Mouse (Mus musculus): ENCODE results near the gene Mgat5.

Mgat5 gene

DNA sequence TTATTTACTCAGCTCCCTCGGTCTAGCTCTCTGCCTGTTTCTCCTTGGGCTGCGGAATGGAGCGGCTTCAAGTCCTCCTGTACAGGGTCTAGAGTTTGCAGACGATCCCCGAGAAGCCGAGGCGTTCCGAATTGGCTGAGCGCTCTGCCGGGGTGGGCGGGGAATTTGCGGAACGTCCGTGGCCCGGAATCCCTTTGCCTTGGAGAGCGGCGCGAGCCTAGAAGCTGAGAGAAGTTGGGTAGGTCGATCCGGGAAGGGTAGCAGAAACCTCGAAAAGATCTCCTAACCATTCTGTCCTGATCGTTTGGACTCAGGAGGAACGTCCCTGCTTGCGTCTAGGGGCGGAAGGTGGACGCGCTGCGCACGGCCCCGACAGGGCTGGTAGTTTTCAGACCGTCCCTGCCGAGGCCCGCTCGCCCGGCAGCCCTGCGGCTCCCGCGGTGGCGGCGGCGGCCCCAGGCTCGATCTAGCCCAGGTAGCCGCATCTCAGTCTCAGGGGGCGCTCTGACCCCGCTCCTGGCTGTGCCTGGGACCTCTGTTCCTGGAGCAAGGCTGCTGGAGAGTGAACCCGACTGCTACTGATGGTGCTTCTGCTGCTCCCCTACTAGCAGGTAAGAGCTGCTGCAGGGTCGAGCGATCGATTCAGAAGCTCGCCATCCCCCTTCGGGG, at the start of gene Mgat5:
Gene Mgat5, plus strand, starts transcription at position 199 of the 669 bp plus-strand sequence.
- peak; percentile 83 for DNase-seq

DNA sequence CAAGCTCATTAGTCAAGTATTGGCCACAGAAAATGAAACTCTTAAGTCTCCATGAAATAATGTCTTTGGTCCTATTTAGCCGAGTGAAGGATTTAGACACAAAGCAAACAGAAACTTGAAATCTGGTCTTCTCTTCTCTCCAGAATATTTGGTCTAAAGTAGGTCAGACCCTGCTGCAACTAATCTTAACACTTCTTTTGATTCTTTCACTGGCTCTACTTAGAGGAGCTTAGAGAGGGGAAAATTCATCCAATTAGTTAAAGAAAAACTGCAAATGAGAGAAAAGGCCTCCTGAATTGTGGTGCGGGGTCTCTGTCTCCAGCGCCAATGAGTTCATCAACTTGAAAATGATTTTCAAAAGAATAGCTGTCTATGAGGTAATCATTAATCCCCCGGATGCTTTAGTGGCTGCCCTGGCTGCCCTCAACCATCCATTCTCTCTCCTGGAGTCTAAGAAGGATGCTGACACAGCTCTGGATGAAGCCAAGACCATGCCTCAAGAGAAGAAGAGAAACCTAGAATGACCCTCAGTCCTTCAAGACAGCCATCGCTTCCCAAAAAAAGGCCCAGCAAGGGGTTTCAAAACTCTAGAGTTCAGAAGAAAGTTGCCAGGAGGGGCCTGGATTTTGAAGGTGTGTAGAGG, 44.6 kb upstream of the Mgat5 start:
- DNase-seq = no peak

DNA sequence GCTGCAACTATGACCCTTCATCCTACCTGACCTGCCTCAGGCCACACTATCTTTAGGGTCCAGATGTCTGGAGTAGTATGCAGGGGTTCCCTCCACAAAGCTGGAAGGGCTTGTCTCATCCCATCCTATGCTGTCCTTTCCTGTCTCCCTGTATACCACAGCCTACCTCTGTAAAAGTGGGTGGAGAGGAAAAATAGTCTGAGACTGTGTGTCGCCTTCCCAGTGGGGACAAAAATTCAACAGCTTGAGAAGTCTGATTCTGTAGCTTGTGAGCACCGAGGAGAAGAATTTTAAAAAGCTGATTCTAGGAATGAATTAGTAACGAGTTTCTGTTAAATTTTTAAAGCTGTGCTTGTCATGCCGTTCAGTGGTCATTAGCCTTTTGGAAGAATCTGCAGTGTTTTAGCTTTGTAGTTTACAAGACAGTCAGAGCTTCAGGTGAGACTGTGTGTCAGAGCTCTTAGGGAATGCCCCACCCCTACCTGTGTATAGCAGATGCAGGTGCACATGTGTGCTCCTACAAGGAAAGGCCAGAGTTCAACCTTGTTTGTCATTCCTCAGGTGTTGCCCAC, 40.1 kb upstream of the Mgat5 start:
- no peak for DNase-seq

DNA sequence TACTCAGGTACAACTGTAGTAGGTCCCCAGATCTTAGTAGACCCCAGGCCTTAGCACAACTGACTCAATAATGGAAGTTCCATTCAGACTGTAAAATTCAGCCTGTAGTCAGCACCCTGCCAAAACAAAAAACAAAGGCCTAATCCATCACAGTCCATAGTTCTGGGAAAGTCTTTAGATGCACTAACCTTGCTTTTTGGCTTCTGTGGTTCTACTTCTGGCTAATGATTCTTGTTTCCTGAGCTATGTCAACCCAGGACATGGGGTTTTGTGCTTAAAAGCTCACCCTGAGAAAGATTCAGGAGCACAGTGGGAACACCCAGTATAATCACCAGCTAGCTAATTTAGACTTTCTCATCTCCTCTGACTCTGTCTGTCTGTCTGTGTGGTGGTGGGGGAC, 38.3 kb upstream of the Mgat5 start:
- DNase-seq = no peak

DNA sequence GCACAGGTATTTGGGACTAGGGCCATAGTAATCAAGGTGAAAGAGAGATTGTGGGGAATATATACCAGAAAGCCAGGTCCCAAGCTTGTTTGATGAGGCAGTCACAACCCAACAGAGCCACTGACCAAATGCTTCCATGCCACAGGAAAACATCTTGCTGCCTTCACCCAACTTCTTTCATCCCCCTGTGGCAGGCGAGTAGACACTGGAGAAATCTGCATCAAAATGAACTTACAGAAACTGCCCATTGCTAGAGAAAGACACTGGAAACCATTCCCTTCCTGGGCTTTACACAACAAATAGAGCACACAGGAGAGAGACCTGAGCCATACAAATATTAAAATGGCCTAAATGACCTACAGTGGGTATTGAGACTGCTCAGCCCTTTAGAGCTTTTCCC, 37.2 kb upstream of the Mgat5 start:
- DNase-seq = no peak

DNA sequence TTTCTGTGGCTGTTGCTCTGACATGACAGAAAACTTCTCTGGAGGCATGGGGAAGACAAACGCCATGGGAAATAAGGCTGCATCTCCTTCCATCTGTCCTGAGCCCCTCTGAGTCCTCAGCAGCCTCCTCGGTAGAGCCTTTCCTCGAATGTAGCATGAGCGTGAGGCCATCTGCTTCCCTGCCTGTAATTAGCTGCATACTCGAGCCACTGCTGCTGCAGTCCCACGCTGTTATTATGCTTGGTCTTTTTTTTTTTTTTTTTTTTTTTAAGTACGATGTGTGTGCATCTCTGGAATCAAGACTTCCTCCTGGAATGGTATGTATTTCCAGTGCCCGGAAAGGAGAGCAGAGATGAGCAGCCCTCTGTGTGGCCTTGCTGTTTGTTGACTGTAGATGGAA, 36.6 kb upstream of the Mgat5 start:
- no peak for DNase-seq

DNA sequence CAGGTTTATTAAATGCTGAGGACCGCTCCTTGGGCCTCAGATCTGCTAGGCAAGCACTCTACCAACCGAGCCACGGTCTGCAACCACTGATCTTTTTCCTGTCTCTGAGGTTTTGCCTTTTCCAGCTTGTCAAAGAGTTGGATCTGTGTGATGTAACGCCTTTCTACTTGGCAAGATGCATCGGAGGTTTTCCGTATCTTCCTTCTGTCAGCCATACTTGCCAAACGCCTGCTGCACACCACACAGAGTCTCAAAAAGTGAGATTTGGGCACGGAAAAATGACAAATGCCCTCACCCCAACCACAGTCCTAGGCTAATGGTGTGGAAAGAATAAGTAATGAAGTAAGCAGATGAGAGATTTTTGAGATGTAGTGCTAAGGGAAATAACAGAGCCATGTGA, 35.3 kb upstream of the Mgat5 start:
- DNase-seq = no peak

DNA sequence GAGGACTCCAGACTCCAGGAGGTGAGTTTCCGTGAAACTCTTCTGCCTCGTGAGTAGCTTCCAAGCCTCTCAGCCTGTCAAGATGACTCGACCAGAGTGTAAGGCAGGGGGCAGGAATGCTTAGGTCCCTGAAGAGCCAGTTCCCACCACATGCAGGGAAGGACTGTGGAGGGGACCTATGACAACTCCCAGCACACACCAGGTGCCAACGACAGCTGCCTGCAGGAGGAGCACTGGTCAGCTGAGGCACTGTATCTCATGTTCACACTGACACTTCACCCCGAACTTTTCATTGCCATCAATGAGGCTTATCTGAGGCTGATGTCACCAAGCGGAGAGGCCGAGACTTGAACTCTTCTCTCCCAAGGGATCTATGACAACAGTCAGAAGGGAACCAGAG, 33.5 kb upstream of the Mgat5 start:
- no peak for DNase-seq

DNA sequence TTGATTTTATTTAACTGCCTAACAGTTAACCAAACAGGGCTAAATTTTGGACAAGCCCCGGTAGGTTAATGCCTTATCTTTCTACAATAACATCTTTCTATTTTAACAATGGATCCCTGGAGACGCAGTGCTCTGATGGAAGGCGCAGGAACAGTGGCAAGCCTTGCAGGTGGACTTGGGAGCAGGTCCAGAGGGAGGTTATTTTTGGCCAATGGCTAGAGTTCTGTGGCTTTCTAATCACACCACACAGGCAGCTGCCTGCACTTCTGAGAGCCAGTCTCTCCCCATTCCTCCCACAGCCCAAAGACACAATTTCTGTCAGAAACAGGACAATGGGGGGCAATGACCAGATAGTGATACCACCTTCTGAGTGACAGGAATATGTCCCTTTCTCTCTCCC, 31.4 kb upstream of the Mgat5 start:
- no peak for DNase-seq

DNA sequence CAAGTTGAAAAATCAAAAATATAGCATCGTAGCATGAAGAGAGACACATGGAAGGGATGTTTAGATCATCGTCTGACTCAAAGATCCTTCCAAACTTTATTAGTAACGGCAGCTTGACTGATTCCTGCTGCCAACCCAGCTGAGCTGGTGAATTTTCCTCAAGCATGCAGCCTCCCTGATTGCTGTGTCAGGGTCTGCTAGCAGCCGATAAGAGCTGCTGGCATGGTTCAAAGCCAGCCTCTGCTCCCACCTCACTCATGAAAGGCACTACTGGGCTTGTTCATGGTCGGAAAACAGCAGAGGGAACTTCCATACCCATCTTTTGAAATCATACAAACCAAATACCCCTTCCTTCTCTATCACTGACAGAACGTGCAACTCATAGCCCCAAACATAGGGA, 12.4 kb upstream of the Mgat5 start:
- DNase-seq = no peak

DNA sequence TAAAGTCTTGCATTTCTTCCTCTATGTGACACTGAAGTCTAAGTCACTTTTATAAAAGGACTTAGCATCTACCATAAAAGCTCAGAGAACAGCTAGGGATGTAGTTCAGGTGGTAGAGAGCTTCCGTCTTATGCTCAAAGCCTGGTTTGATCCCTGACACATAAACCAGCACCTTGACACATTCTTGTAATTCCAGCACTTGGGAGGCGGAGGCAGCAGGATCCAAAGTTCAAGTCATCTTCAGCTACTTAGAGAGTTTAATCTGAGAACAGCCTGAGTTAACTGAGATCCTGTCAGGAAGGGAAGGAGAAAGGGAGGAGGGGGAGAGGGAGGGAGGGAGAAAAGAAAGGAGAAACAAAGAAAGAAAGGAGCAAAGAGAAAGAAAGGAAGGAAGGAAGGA, 5.6 kb upstream of the Mgat5 start:
- DNase-seq = no peak

DNA sequence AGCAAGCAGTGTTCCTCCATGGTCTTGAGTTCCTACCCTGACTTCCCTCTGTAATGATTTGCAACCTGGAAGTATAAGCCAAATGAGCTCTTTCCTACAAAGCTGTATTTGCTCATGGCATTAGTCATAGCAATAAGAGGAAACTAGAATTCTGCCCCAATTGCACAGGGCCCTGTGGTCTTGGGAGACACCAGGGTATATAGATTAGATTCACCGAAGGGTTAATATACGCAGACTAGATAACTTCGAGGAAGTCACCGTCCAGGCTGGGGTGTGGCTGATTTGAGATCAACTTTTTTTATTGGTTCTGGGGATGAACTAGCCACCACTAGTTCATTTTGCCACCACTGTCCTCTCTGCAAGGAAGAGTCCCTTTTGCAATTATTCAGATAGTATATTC, 2.5 kb upstream of the Mgat5 start:
- DNase-seq = no peak

DNA sequence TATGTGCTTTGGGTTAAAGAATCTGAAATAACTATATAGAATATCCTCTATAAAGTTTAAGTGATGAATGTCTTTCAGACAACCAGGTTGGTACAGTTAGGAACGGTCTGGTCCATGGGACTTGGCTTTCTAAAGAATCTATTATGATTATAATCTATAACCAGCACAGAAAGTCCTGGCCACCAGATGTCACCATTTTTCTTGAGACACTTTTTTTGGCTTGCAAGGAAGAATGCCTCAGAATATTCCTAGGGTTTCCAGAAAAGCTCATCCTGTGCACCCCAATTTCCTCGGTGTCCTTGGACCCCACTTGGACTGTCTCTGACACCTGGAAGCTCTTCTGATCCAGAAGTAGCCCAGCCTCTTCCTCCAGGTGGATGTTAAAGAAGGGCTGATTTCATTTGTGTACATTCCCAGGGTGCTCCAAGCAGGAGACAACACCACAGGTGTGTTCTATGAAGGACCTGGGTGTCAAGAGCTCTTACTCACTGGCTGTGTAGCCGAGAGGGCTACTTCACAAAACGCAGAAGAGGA, 1.5 kb upstream of the Mgat5 start:
- DNase-seq = peak; percentile 13

DNA sequence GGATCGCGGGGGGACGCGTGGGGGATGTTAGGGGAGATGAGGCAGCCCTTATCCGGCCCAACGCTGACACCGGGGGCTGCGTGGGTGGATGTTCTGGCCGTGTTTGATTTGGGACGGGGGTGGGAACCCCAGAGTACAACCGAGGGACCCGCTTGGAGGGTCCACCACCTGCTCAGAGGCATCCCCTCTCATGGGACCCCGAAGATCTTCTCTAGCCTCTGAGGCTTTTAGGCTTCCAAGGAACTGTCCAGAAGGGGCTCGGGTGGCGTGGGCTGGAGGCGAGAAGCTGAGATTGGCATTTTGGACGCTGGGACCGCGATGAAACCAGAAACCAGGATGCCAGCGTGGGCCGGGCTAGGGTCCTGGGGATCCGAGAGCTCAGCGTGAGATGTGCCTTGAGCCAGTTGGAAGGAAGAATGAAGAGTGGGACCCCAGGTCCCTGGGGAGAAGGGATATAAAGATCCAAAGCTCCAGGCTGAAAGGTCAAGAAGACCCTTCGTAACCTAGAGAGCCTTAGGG, 745 bp downstream of the Mgat5 start:
- peak; percentile 25 for DNase-seq

DNA sequence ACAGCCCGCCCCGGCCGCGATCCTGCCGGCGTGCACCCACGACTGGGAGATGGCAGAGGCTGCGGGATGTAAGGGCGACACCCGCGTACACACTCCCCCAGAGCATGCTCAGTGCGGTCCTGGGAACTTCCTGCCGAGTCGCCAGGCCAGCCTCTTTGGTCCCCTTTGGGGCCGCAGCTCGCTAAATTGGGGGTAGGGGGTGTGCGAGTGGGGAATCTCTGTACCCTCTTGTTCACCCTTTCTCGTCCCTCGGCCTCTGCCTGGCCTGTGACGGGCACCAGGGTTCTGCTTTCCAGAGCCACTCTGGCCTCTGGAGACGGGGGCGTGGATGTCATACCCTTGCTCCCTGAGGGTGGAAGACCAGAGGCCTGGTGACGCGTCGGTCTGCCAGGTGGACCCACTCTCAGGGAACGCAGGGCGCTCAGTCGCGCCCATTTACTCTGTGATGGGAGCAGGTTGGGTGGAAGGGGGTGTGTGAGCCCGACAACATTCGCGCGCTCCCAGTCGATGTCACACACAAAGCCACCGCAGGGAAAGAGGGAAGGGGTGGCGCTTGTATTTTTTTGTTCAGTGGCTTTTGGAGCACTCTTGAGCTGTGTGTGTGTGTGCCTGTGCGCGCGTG, 1.3 kb downstream of the Mgat5 start:
- DNase-seq = peak; percentile 51

DNA sequence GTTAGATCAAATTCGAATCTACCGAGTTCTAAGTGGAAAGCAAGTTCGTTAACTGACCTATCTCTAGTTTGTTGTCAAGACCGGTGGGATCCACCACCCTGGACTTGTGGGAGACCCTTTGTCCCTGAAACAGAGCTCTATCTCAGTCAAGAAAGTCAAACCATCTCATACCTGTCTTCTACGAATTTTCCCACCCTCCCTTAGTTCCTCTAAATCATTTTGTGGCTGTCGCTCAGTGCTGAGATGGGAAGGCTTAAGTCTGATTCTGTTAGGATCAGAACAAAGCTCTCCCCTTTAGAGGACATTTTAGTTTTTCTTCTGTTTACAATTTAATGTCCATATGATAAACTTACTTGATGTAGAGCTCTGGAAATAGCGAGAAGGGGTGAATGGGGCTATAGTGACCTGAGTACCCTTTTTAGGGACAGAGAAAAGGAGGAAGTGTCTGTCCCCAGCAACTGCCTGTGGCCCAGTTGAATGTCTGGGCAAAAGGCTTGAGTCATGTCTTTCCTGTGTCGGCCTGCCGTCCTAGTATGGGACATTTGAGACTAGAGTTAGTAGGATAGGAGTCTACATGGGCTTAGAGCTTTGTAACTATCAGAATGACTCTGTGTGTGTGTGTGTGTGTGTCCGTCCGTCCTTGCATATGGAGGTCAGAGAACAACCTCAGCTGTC, 2.2 kb downstream of the Mgat5 start:
- DNase-seq = no peak

DNA sequence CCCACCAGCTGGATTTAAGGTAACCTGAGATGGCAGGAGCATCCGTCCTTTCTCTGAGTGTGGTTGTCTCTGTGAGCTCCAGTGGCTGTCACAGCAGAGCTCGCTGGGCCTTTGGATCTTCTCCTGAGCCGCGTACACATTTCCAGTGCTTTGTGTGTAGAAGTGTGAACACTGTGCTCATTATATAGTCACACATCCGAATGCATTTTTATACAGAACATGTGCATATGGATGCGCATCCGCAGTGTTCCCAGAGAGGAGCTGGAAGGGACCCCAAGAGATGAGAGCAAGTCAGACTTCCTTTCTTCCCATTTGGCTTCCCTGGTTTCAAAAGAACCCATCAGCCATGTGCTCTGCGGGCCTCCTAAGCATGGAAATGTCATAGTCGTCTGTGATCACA, 3.4 kb downstream of the Mgat5 start:
- DNase-seq = no peak

DNA sequence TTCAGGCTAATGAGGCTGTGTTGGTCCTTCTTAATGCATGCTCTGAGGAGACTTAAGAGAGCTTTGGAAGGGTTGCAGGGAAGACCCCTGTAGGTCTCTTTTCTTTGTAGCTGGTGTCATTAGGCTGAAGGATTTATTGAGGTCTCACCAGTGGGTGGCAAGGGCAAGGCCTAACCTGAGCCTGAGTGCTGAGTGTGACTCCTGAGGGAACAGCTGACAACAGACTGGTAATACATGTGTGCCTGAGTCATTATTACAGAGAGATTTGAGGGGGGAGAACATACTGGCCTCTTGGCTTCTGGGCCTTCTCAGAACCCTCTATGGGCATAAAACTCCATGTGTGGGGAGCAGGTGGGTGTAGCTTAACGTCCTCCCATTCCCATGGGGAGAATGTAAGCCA, 8.0 kb downstream of the Mgat5 start:
- no peak for DNase-seq

DNA sequence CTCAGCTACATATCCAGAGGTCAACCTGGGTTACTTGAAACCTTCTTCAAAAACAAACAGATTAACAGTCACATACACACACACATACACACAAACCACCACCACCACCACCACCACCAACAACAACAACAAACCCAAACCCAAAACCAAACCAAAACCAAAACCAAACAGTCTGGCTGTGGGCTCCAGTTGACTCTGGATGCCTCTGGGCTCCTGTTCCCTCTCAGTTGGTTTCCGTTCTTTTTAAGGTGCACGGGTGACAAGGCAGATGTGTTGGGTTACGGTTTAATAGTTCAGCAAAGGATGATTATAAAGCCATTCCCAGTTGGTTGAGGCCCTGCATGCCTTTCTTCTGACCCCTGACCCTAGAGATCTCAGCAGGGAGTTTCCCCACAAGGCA, 8.6 kb downstream of the Mgat5 start:
- DNase-seq = no peak

DNA sequence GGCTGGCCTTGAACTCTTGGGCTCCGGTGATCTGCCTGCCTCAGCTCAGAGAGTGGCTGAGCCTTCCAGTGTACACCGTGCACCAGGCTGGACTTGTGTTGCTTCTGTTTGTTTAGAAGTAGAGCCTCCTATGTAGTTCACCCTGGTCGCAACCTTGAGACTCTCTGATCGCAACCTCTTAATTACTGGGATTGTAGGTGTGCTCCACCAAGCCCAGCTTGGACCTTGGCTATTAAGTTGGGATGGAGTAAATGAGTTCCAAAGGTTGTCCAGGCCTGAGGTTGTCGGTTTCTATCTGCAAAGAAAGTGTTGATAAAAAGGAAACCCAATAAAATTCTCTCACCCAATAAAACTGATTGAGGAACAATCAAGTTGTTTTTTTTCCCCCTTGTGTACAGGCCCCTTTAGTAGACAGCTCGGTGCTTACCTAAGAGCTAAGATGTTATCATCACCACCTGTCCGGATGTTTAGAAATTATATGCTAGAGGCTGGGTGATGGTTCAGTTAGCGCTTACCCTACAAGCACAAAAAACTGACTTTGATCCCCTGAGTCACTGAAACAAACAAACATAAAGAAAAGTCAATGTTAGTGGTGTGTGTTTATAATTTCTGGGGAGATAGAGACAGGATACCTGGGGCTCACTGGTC, 9.9 kb downstream of the Mgat5 start:
- DNase-seq = no peak

DNA sequence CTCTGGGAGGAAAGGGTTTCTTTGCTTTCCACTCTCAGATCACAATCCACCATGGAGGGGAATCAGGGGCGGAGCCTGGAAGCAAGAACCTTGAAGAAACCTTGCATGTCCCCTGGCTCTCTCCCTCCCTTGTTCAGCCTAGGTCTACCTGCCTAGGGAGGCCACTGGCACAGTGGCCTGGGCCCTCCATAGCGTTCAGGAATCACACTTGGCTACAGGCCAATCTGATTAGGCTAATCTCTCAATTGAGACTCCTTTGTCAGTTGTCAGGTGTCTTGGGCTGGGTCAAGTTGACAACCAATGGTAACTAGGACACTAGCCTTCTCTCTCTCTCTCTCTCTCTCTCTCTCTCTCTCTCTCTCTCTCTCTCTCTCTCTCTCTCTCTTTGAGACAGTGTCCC, 12.2 kb downstream of the Mgat5 start:
- no peak for DNase-seq

DNA sequence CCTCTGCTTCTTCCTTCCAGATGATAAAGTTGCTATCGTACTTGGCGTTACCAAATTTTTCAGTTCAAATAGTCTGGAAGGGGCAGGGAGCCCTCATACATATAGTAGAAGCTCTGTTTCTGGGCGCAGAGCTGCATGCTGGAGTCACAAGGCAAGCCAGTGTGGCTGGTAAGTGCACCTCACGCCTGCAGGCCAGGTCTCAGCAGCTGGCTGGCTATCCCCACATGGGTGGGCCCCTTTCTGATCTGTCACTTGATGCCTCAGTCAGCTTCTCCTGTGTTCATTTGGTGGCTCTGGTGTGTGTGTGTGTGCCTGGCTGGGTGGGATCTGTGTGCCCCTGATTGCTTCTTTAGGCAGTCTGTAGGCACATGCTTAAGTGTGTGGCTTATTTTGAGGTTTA, 12.8 kb downstream of the Mgat5 start:
- no peak for DNase-seq

DNA sequence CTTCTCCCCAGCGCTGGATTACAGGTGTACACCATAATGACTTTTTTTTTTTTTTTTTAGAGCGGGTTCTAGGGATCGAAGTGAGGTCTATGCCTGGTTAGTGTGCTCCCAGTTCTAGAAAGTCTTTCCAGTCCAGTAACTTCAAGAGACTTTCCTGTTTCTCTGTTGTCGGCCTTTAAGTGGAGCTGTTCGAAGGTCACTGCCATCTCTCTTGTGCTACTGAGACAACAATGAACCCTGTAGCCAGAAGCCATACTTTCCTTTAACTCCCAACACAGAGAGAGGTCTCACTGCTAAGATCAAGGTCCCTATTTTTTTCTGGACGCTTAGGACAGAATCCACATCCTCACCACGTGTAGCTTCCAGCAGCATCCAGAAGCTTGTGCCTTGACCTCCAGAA, 13.4 kb downstream of the Mgat5 start:
- DNase-seq = no peak
